Mouse (Mus musculus): ENCODE results near the gene Bcl7c. TPM values are rescaled to one million over a fixed set of nuclear protein-coding genes. Genes with fewer than 3 reads are reported as not detected.

Gene Bcl7c
- polyA plus RNA-seq, 1 experiment from 2014 or later = 41.1 TPM

GRCm38 (mm10) chr7:127677609-127678008, 31.1 kb downstream of the Bcl7c start:
- no peak for ATAC-seq (ENCODE audit: insufficient number of reproducible peaks, insufficient read depth, low FRiP score, low read depth)
- Histone ChIP-seq H3K4me3 (ENCODE audit: control insufficient read depth in 1 of 2, insufficient read depth in 1 of 2, low read depth in 1 of 2, low read length in 2 of 2) (no peak overlapping the region), H3K4me2 (ENCODE audit: low read length) (no peak overlapping the region), H3K36me3 (ENCODE audit: control insufficient read depth, insufficient read depth, low read length) (no peaks in the 10 kb centered on the region), H3K4me1 (ENCODE audit: control insufficient read depth in 2 of 2, insufficient read depth in 2 of 2, low read length in 2 of 2) (peaks cover 7 to 8% of the 10 kb centered on the region in 2 experiments), H3K9me3 (ENCODE audit: control insufficient read depth, low read length) (no peaks in the 10 kb centered on the region), H3K9ac (ENCODE audit: low read length) (no peak overlapping the region), H3K27ac (replicated peaks in 1 of 2; ENCODE audit: control insufficient read depth in 1 of 2, insufficient read depth in 1 of 2, low read depth in 2 of 2, low read length in 2 of 2) (no peak overlapping the region), H3K27me3 (ENCODE audit: control insufficient read depth, insufficient read depth, low read length) (no peaks in the 10 kb centered on the region)
- 90% methylated on average over 4 of the region's 4 CpGs for whole genome bisulfite sequencing

- Histone ChIP-seq H3K9me3 (ENCODE audit: control insufficient read depth, low read length) (no peaks in the 10 kb centered on the region), H3K4me2 (ENCODE audit: low read length) (no peak overlapping the region), H3K4me1 (ENCODE audit: control insufficient read depth in 2 of 2, insufficient read depth in 2 of 2, low read length in 2 of 2) (peaks cover 3 to 4% of the 10 kb centered on the region in 2 experiments; a peak in 3 of 4 replicates), H3K27ac (replicated peaks in 1 of 2; ENCODE audit: control insufficient read depth in 1 of 2, insufficient read depth in 1 of 2, low read depth in 2 of 2, low read length in 2 of 2) (no peak overlapping the region), H3K9ac (ENCODE audit: low read length) (no peak overlapping the region), H3K4me3 (ENCODE audit: control insufficient read depth in 1 of 2, insufficient read depth in 1 of 2, low read depth in 1 of 2, low read length in 2 of 2) (no peak overlapping the region), H3K27me3 (ENCODE audit: control insufficient read depth, insufficient read depth, low read length) (no peaks in the 10 kb centered on the region), H3K36me3 (ENCODE audit: control insufficient read depth, insufficient read depth, low read length) (no peaks in the 10 kb centered on the region)
- no peak for ATAC-seq (ENCODE audit: insufficient number of reproducible peaks, insufficient read depth, low FRiP score, low read depth)
- WGBS = 68% methylated on average over 6 of the region's 6 CpGs
Measured at GRCm38 (mm10) chr7:127677077-127677476, 31.7 kb downstream of the Bcl7c start.

GRCm38 (mm10) chr7:127675391-127675811, 33.3 kb downstream of the Bcl7c start:
- Histone ChIP-seq H3K27me3 (ENCODE audit: control insufficient read depth, insufficient read depth, low read length) (no peaks in the 10 kb centered on the region), H3K9me3 (ENCODE audit: control insufficient read depth, low read length) (no peaks in the 10 kb centered on the region), H3K27ac (replicated peaks in 1 of 2; ENCODE audit: control insufficient read depth in 1 of 2, insufficient read depth in 1 of 2, low read depth in 2 of 2, low read length in 2 of 2) (no peak overlapping the region), H3K4me3 (ENCODE audit: control insufficient read depth in 1 of 2, insufficient read depth in 1 of 2, low read depth in 1 of 2, low read length in 2 of 2) (no peak overlapping the region), H3K4me1 (ENCODE audit: control insufficient read depth in 2 of 2, insufficient read depth in 2 of 2, low read length in 2 of 2) (no peaks in the 10 kb centered on the region), H3K4me2 (ENCODE audit: low read length) (no peak overlapping the region), H3K36me3 (ENCODE audit: control insufficient read depth, insufficient read depth, low read length) (no peaks in the 10 kb centered on the region), H3K9ac (ENCODE audit: low read length) (no peak overlapping the region)
- no peak for ATAC-seq (ENCODE audit: insufficient number of reproducible peaks, insufficient read depth, low FRiP score, low read depth)
- 59% methylated on average over 9 of the region's 9 CpGs for WGBS

GRCm38 (mm10) chr7:127674977-127675376, 33.8 kb downstream of the Bcl7c start:
- Histone ChIP-seq H3K27me3 (ENCODE audit: control insufficient read depth, insufficient read depth, low read length) (no peaks in the 10 kb centered on the region), H3K4me3 (ENCODE audit: control insufficient read depth in 1 of 2, insufficient read depth in 1 of 2, low read depth in 1 of 2, low read length in 2 of 2) (no peak overlapping the region), H3K27ac (replicated peaks in 1 of 2; ENCODE audit: control insufficient read depth in 1 of 2, insufficient read depth in 1 of 2, low read depth in 2 of 2, low read length in 2 of 2) (no peak overlapping the region), H3K4me1 (ENCODE audit: control insufficient read depth in 2 of 2, insufficient read depth in 2 of 2, low read length in 2 of 2) (no peaks in the 10 kb centered on the region), H3K36me3 (ENCODE audit: control insufficient read depth, insufficient read depth, low read length) (no peaks in the 10 kb centered on the region), H3K9ac (ENCODE audit: low read length) (no peak overlapping the region), H3K9me3 (ENCODE audit: control insufficient read depth, low read length) (no peaks in the 10 kb centered on the region), H3K4me2 (ENCODE audit: low read length) (no peak overlapping the region)
- WGBS = 2% methylated on average over 5 of the region's 5 CpGs
- ATAC-seq (ENCODE audit: insufficient number of reproducible peaks, insufficient read depth, low FRiP score, low read depth) = peak; percentile 51

GRCm38 (mm10) chr7:127672776-127673175, 36.0 kb downstream of the Bcl7c start:
- no peak overlapping the region for H3K4me3 ChIP-seq (ENCODE audit: control insufficient read depth in 1 of 2, insufficient read depth in 1 of 2, low read depth in 1 of 2, low read length in 2 of 2)
- 63% methylated on average over 4 of the region's 4 CpGs for WGBS

GRCm38 (mm10) chr7:127671880-127672774, 36.6 kb downstream of the Bcl7c start:
- no peak for ATAC-seq (ENCODE audit: insufficient number of reproducible peaks, insufficient read depth, low FRiP score, low read depth)
- H3K9me3 ChIP-seq (ENCODE audit: control insufficient read depth, low read length) = no peaks in the 10 kb centered on the region
- H3K4me3 ChIP-seq (ENCODE audit: control insufficient read depth in 1 of 2, insufficient read depth in 1 of 2, low read depth in 1 of 2, low read length in 2 of 2) = no peak overlapping the region
- WGBS = 66% methylated on average over 11 of the region's 11 CpGs
- H3K4me2 ChIP-seq (ENCODE audit: low read length) = no peak overlapping the region
- no peaks in the 10 kb centered on the region for H3K27me3 ChIP-seq (ENCODE audit: control insufficient read depth, insufficient read depth, low read length)
- H3K36me3 ChIP-seq (ENCODE audit: control insufficient read depth, insufficient read depth, low read length) = no peaks in the 10 kb centered on the region
- no peak overlapping the region for H3K27ac ChIP-seq (replicated peaks in 1 of 2; ENCODE audit: control insufficient read depth in 1 of 2, insufficient read depth in 1 of 2, low read depth in 2 of 2, low read length in 2 of 2)
- peaks cover 0 to 5% of the 10 kb centered on the region in 2 experiments; a peak in 2 of 4 replicates for H3K4me1 ChIP-seq (ENCODE audit: control insufficient read depth in 2 of 2, insufficient read depth in 2 of 2, low read length in 2 of 2)
- H3K9ac ChIP-seq (ENCODE audit: low read length) = no peak overlapping the region

More at GRCm38 (mm10) chr7:127672776-127673175, 36.0 kb downstream of the Bcl7c start:
- ATAC-seq (ENCODE audit: insufficient number of reproducible peaks, insufficient read depth, low FRiP score, low read depth) = no peak
- no peak overlapping the region for H3K27ac ChIP-seq (replicated peaks in 1 of 2; ENCODE audit: control insufficient read depth in 1 of 2, insufficient read depth in 1 of 2, low read depth in 2 of 2, low read length in 2 of 2)
- H3K27me3 ChIP-seq (ENCODE audit: control insufficient read depth, insufficient read depth, low read length) = no peaks in the 10 kb centered on the region
- no peaks in the 10 kb centered on the region for H3K9me3 ChIP-seq (ENCODE audit: control insufficient read depth, low read length)
- H3K4me1 ChIP-seq (ENCODE audit: control insufficient read depth in 2 of 2, insufficient read depth in 2 of 2, low read length in 2 of 2) = no peaks in the 10 kb centered on the region
- H3K36me3 ChIP-seq (ENCODE audit: control insufficient read depth, insufficient read depth, low read length) = no peaks in the 10 kb centered on the region
- H3K4me2 ChIP-seq (ENCODE audit: low read length) = no peak overlapping the region
- no peak overlapping the region for H3K9ac ChIP-seq (ENCODE audit: low read length)

- WGBS = 30% methylated on average over 8 of the region's 8 CpGs
- H3K9me3 ChIP-seq (ENCODE audit: control insufficient read depth, low read length) = no peaks in the 10 kb centered on the region
- no peak overlapping the region for H3K9ac ChIP-seq (ENCODE audit: low read length)
- H3K36me3 ChIP-seq (ENCODE audit: control insufficient read depth, insufficient read depth, low read length) = 0 out of 2 replicates have a peak, but pooled peaks cover 5% of the 10 kb centered on the region
- H3K4me3 ChIP-seq (ENCODE audit: control insufficient read depth in 1 of 2, insufficient read depth in 1 of 2, low read depth in 1 of 2, low read length in 2 of 2) = no peak overlapping the region
- no peak overlapping the region for H3K4me2 ChIP-seq (ENCODE audit: low read length)
- H3K4me1 ChIP-seq (ENCODE audit: control insufficient read depth in 2 of 2, insufficient read depth in 2 of 2, low read length in 2 of 2) = peaks cover 0 to 5% of the 10 kb centered on the region in 2 experiments; a peak in 2 of 4 replicates
- no peak overlapping the region for H3K27ac ChIP-seq (replicated peaks in 1 of 2; ENCODE audit: control insufficient read depth in 1 of 2, insufficient read depth in 1 of 2, low read depth in 2 of 2, low read length in 2 of 2)
- ATAC-seq (ENCODE audit: insufficient number of reproducible peaks, insufficient read depth, low FRiP score, low read depth) = no peak
- H3K27me3 ChIP-seq (ENCODE audit: control insufficient read depth, insufficient read depth, low read length) = no peaks in the 10 kb centered on the region
Measured at GRCm38 (mm10) chr7:127667171-127667570, 41.6 kb downstream of the Bcl7c start.

All from heart, embryonic 14.5 days (tissue).